Mouse (Mus musculus) heart, adult 18-20 months (tissue): ENCODE measurements at regions not wholly inside any gene's neighbourhood (a gene's known extent, or its start where the extent isn't known, plus 50 kb on each side); places are given as distances from the start of the nearest gene placed in this dataset.

Experiments used
- DNase-seq, 2 experiments: peaks; one replicate each; pipeline ENCODE4 v3.0.0; 2021 to 2022; ENCODE audit warnings: mixed read lengths in 1 of 2

- DNase-seq: no peak
These were observed 79.6 kb downstream of the Zfp36l2 start for GRCm38 (mm10) chr17:84107946-84108686.

GRCm38 (mm10) chr17:84107497-84107896 lies 80.2 kb downstream of the Zfp36l2 start:
- DNase-seq: no peak

- no peak for DNase-seq
These were observed 83.5 kb downstream of the Zfp36l2 start for GRCm38 (mm10) chr17:84104242-84104641.

DNA sequence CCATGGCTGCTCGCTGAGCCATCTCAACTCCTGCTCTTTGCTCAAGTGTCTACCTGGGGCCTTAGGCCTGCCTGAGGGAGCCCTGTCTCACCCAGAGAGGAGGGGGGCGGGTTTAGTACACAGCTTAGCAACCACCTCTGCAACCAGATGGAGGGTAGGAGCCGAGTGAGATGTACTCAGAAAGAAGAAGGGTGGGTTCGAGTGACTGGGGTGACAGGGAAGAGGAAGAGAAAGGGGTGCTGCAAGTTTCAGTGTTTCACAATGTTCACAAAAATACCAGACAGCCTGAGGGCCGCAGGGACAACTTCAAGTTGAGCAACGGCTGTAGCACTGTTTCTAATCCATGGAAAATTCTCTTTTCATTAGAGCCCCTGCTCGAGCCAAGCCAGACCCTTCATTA lies 84.4 kb downstream of the Zfp36l2 start:
- DNase-seq: peak in 1 of 2 experiments; percentile 73

GRCm38 (mm10) chr17:84101652-84102051 lies 86.1 kb downstream of the Zfp36l2 start:
- no peak for DNase-seq

DNA sequence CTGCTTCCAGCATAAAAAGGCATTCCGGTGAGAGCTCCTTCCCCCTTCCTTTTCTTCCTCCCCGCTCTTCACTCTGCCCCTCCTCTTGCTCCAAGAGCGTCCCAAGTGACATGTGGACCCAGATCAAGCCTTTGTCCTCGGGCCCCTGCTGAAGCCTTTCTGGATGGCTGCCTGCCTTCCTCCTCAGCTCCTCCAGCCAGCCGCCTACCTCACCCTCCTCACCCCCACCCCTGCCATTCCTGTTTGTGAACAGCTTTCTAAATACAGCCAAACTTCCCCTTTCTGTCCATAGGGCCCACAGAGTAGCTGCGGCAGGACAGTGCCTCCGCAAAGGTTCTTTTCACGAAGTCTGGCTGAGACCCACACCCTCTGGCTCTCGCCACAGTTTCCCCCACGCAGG lies 87.2 kb downstream of the Zfp36l2 start:
- peak in 1 of 2 experiments; percentile 84 for DNase-seq

GRCm38 (mm10) chr17:84099737-84100136 lies 88.0 kb downstream of the Zfp36l2 start:
- DNase-seq: peak; percentile 64 to 69

GRCm38 (mm10) chr17:84097871-84098430 lies 89.8 kb downstream of the Zfp36l2 start:
- no peak for DNase-seq

DNA sequence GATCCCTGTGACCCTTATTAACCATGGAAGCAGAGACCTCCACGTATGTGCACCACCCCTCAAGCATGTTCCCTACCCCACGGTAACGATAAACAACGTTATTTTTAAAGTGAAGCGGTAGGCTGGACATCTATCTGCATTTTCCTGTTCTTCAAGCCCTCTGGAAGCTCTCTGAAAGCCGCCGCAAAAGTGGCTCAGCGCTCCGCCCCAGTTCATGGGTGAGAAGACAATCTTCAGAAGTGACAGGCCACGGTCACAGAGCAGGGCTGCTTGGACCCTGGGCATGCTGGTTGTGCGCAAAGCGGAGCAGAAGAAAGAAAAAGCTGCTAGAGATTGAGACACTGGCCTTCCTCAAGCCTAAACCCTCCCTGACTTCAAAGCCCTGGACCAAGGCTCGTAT lies 90.5 kb downstream of the Zfp36l2 start:
- DNase-seq: no peak

GRCm38 (mm10) chr17:84096345-84097260 lies 91.1 kb downstream of the Zfp36l2 start:
- DNase-seq: peak; percentile 64 to 65

- DNase-seq: no peak
These were observed 91.9 kb downstream of the Zfp36l2 start for GRCm38 (mm10) chr17:84095829-84096228.

DNA sequence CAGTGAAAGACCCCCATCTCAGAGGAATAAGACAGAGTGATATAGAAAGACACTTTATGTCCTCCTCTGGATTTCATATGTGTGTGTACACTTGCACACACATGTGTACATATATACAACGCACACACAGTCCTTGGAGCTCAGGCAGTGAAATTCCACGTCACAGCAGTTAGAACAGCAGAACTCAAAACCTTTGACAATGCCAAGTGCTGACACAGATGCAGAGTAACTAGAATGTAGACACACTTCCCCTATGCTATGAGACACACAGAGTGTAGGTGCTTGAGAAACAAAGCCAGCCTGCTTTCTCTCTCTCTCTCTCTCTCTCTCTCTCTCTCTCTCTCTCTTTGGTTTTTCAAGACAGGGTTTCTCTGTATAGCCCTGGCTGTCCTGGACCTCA lies 92.7 kb downstream of the Zfp36l2 start:
- DNase-seq: no peak

GRCm38 (mm10) chr17:84086394-84086793 lies 101.4 kb downstream of the Zfp36l2 start:
- DNase-seq: no peak

DNA sequence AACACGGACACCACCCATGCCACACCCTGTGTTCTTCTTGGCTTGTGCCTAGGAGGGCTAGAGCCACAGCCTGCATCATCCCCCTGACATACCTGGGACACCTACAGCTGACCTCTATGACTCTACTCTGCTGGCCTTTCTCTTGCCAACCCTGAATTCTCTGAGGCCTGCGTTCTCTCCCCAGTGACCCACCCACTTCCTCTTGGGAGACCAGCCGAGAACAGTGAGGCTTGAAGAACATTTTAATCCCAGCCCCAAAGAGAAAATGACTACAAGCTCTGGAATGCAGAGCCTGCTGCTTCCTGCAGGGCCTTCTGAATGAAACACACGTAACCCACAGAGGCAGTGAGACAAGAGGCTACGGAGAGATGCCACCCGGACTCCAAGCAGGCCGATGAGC lies 102.0 kb downstream of the Zfp36l2 start:
- DNase-seq: peak; percentile 86 to 92

DNA sequence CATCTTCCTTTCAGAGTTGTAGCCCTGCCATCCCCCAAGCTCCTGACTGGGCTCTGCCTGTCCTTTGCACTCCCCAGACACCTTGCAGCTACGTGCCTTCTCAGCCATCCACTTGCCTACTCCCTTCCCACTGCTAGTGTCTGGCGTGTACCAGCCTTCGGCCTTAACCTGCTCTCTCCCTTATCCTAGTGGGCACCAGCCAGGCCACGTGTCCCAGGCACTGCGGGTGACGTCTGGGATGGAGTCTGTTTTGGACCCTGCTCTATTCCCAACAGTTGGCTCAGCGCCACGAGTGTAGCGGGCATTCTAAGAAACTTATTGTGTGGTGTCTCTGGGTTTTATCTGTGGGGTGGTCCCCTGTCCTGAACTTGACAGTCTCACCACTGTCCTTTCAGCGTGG lies 102.5 kb downstream of the Zfp36l2 start:
- peak in 1 of 2 experiments; percentile 43 for DNase-seq

- DNase-seq: peak; percentile 84 to 90
These were observed 104.2 kb downstream of the Zfp36l2 start for GRCm38 (mm10) chr17:84083307-84084263.

- no peak for DNase-seq
These were observed 105.2 kb downstream of the Zfp36l2 start for GRCm38 (mm10) chr17:84082571-84082970.

DNA sequence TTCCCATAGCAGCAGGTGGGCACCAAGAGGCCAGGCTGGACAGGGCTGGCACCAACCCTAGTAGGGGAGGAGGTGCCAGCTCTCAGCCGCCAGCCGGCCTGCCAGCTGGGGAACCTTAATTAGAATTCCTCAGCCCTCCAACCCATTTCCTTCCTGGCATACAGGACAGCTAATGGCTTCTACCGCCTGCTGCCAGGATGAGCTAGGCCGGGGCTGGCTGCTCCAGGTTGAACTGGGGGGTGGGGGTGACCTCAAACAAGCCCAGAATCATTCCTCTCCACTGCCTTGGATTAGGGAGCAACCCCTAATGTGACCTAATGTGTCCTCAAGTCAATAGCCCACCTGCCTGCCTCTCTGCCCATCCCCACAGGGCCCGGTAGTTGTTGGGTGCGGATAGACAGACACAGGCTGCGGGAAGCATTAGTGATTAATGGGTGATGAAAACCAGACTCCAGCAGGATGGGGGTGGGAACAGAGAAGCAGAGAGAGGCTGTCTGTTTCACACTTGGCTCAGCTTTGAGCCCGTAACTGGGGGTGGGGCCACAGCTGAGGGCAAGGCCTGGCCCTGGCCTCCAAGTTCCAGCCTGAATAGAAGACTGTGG lies 105.9 kb downstream of the Zfp36l2 start:
- DNase-seq: peak; percentile 72 to 87

DNA sequence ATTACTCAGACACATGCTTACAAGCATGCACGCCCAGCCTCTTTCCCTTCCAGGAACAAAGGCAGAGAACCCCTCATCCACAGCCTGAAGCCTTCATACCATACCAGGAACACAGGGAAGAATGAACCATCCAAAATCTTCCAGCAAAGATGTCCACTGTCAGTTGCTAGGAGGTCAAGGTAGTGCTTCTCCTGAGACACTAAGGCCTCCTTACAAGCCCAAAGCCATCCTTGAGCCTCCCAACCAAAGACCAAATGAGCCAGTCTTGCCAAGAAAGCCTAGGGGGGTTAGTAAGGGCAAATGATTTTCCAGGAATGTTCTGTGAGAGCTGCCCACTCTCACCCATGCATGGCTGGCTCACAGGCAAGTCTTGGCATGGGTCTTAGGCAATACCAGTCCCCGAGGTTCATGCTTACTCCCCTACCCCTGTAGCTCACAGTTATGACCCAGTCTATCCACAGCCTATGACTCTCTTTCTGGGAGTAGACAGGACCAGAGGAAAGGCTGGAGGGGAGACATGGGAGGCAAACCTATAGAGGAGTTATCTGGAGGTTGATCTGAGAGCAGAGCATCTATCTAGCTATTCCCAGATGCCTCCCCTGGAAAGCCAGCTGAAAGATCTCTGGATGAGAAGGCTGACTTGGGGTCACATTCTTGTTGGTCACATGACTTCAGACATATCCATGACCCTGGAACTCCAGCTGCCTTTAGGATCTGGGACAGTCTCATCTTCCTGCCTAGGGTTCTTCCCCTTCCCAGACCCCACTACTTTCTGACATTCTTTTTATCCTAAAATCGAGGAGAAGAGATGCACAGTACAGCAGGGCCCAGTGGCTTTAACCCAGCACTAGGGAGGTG lies 112.4 kb downstream of the Zfp36l2 start:
- DNase-seq: no peak
